Mouse (Mus musculus): Measurements from ENCODE around the gene Prss50. TPM values are rescaled to one million over a fixed set of nuclear protein-coding genes. Genes with fewer than 3 reads are reported as not detected.

The Prss50 gene
- total RNA-seq, 2 experiments from 2014 or later: 0.41 TPM; not detected in 1

- DNase-seq: no peak
These were observed 17.0 kb downstream of the Prss50 start for GRCm38 (mm10) chr9:110874660-110875191.

- no peak for DNase-seq
These were observed 17.5 kb downstream of the Prss50 start for GRCm38 (mm10) chr9:110875288-110875695.

GRCm38 (mm10) chr9:110877353-110877752 is 19.6 kb downstream of the Prss50 start:
- DNase-seq: no peak

- peak; percentile 78 for DNase-seq
These were observed 20.1 kb downstream of the Prss50 start for GRCm38 (mm10) chr9:110877888-110878287.

GRCm38 (mm10) chr9:110879191-110879920 is 21.6 kb downstream of the Prss50 start, which contains the start of gene Als2cl:
Als2cl (plus strand) TSS chr9:110879870.
- no peak for DNase-seq

- peak; percentile 62 for DNase-seq
These were observed 22.3 kb downstream of the Prss50 start, which contains the start of gene Tmie for GRCm38 (mm10) chr9:110879998-110880561. Tmie (minus strand) TSS chr9:110880113.

GRCm38 (mm10) chr9:110880772-110881171 is 23.0 kb downstream of the Prss50 start:
- no peak for DNase-seq

- no peak for DNase-seq
These were observed 24.2 kb downstream of the Prss50 start for GRCm38 (mm10) chr9:110881953-110882352.

GRCm38 (mm10) chr9:110887388-110888303 is 29.9 kb downstream of the Prss50 start:
- no peak for DNase-seq

GRCm38 (mm10) chr9:110888935-110889334 is 31.2 kb downstream of the Prss50 start:
- DNase-seq: no peak

GRCm38 (mm10) chr9:110890026-110890783 is 32.4 kb downstream of the Prss50 start:
- no peak for DNase-seq

- no peak for DNase-seq
These were observed 33.5 kb downstream of the Prss50 start for GRCm38 (mm10) chr9:110891077-110891828.

GRCm38 (mm10) chr9:110892552-110892951 is 34.8 kb downstream of the Prss50 start:
- no peak for DNase-seq

- DNase-seq: no peak
These were observed 35.7 kb downstream of the Prss50 start for GRCm38 (mm10) chr9:110893429-110893828.

- DNase-seq: no peak
These were observed 37.7 kb downstream of the Prss50 start for GRCm38 (mm10) chr9:110895507-110895906.

- no peak for DNase-seq
These were observed 38.2 kb downstream of the Prss50 start for GRCm38 (mm10) chr9:110895994-110896393.

- no peak for DNase-seq
These were observed 38.8 kb downstream of the Prss50 start for GRCm38 (mm10) chr9:110896595-110896994.

GRCm38 (mm10) chr9:110899451-110900008 is 41.8 kb downstream of the Prss50 start:
- no peak for DNase-seq

- no peak for DNase-seq
These were observed 43.4 kb downstream of the Prss50 start for GRCm38 (mm10) chr9:110901204-110901603.

GRCm38 (mm10) chr9:110902271-110902670 is 44.5 kb downstream of the Prss50 start:
- DNase-seq: no peak

Measured in gastrocnemius, postnatal 10 days (tissue).